Mouse (Mus musculus) left cerebral cortex, postnatal 36 days (tissue): Measurements from ENCODE around the gene Wwc1. TPM values are rescaled to one million over a fixed set of nuclear protein-coding genes. Genes with fewer than 3 reads are reported as not detected.
A peak's percentile ranks its signal among the peaks of the same experiment; 100 is the strongest.

ENCODE experiments used
- DNase-seq, 2 experiments: peaks; one replicate each; pipeline ENCODE4 v3.0.0; 2021 to 2022; ENCODE audit warnings: low spot score in 2 of 2, mixed read lengths in 1 of 2
- intact Hi-C: fragments of 180-260 bp; cut with DNase I; formaldehyde crosslinking; loops from one replicate; pipeline ENCODE4 v1.15.1; 2025
- total RNA-seq, 2 experiments: library from RNA; stranded (reverse); gene quantifications; 2 replicates each; pipeline ENCODE4 v1.2.3; 2021

Gene Wwc1
- total RNA-seq, 2 experiments from 2014 or later: 124 to 144 TPM

GRCm38 (mm10) chr11:35941064-35941463 is 39.3 kb downstream of the Wwc1 start:
- DNase-seq: no peak
- intact Hi-C loops: no loop called here

- intact Hi-C loops: no loop called here
- no peak for DNase-seq
Observed at GRCm38 (mm10) chr11:35938790-35939385, 41.4 kb downstream of the Wwc1 start.

- intact Hi-C loops: no loop called here
- no peak for DNase-seq
Observed at GRCm38 (mm10) chr11:35935645-35936044, 44.7 kb downstream of the Wwc1 start.

GRCm38 (mm10) chr11:35935133-35935532 is 45.2 kb downstream of the Wwc1 start:
- DNase-seq: no peak
- intact Hi-C loops: no loop called here

GRCm38 (mm10) chr11:35933402-35934085 is 46.8 kb downstream of the Wwc1 start:
- DNase-seq: no peak
- intact Hi-C loops: no loop called here

GRCm38 (mm10) chr11:35932121-35932885 is 48.0 kb downstream of the Wwc1 start:
- DNase-seq: no peak
- intact Hi-C loops: no loop called here

GRCm38 (mm10) chr11:35930511-35931060 is 49.7 kb downstream of the Wwc1 start:
- intact Hi-C loops: no loop called here

GRCm38 (mm10) chr11:35928453-35928852 is 51.9 kb downstream of the Wwc1 start:
- intact Hi-C loops: no loop called here
- DNase-seq: no peak

More at GRCm38 (mm10) chr11:35930511-35931060, 49.7 kb downstream of the Wwc1 start:
- DNase-seq: no peak

- intact Hi-C loops: loop anchor here (2.0 kb wide), 1 partner anchor 53 kb away; the partner anchor contains the start of gene Wwc1
- DNase-seq: peak; percentile 68 to 75
Observed at GRCm38 (mm10) chr11:35927309-35927708, 53.0 kb downstream of the Wwc1 start.

GRCm38 (mm10) chr11:35925592-35925991 is 54.7 kb downstream of the Wwc1 start:
- intact Hi-C loops: no loop called here
- no peak for DNase-seq

GRCm38 (mm10) chr11:35922205-35922873 is 58.0 kb downstream of the Wwc1 start:
- DNase-seq: no peak
- intact Hi-C loops: loop anchor here (5.0 kb wide), 1 partner anchor 80 kb away; no protein-coding TSS in a partner anchor

GRCm38 (mm10) chr11:35920776-35921175 is 59.6 kb downstream of the Wwc1 start:
- intact Hi-C loops: loop anchor here (5.0 kb wide), 1 partner anchor 82 kb away; no protein-coding TSS in a partner anchor

GRCm38 (mm10) chr11:35919856-35920503 is 60.3 kb downstream of the Wwc1 start:
- intact Hi-C loops: loop anchor here (5.0 kb wide), 1 partner anchor 82 kb away; no protein-coding TSS in a partner anchor
- peak in 1 of 2 experiments; percentile 45 for DNase-seq

More at GRCm38 (mm10) chr11:35920776-35921175, 59.6 kb downstream of the Wwc1 start:
- DNase-seq: no peak

- DNase-seq: no peak
- intact Hi-C loops: no loop called here
Observed at GRCm38 (mm10) chr11:35919383-35919782, 60.9 kb downstream of the Wwc1 start.

GRCm38 (mm10) chr11:35916466-35917185 is 63.7 kb downstream of the Wwc1 start:
- intact Hi-C loops: no loop called here
- DNase-seq: no peak

GRCm38 (mm10) chr11:35915546-35915945 is 64.8 kb downstream of the Wwc1 start:
- no peak for DNase-seq
- intact Hi-C loops: no loop called here

- intact Hi-C loops: no loop called here
- DNase-seq: no peak
Observed at GRCm38 (mm10) chr11:35913418-35914044, 66.8 kb downstream of the Wwc1 start.
